Mouse (Mus musculus) spleen, postnatal 10 days (tissue): ENCODE measurements around the gene Ifi203.
"Not testable (repeated sequence)": the region's sequence is repeated elsewhere in the genome, so short reads cannot be mapped to it uniquely, and the experiment has no call there.

ENCODE experiments used
- DNase-seq, 2 experiments: peaks; one replicate each; pipeline ENCODE4 v3.0.0; 2021 to 2022; ENCODE audit warnings: low spot score in 2 of 2

Ifi203 gene

GRCm38 (mm10) chr1:173941924-173942779 is at the start of gene Ifi203, which contains the start of gene Mndal:
TSS of gene Ifi203 (minus strand) at chr1:173942672.
TSS of gene Mndal (minus strand) at chr1:173942491.
- DNase-seq: not testable (repeated sequence)

GRCm38 (mm10) chr1:173982694-173983305 is 40.3 kb upstream of the Ifi203 start, which contains the start of gene Ifi202b:
TSS of gene Ifi202b (minus strand) at chr1:173982744.
- DNase-seq: not testable (repeated sequence)

GRCm38 (mm10) chr1:173981038-173981437 is 38.6 kb upstream of the Ifi203 start:
- not testable (repeated sequence) for DNase-seq

GRCm38 (mm10) chr1:173977622-173978021 is 35.1 kb upstream of the Ifi203 start:
- DNase-seq: no peak

GRCm38 (mm10) chr1:173973111-173973510 is 30.6 kb upstream of the Ifi203 start:
- no peak for DNase-seq

- not testable (repeated sequence) for DNase-seq
These were observed 19.0 kb upstream of the Ifi203 start for GRCm38 (mm10) chr1:173961491-173961890.

- DNase-seq: not testable (repeated sequence)
These were observed 17.5 kb upstream of the Ifi203 start for GRCm38 (mm10) chr1:173959998-173960397.

GRCm38 (mm10) chr1:173955839-173956527 is 13.5 kb upstream of the Ifi203 start:
- not testable (repeated sequence) for DNase-seq

GRCm38 (mm10) chr1:173955071-173955796 is 12.8 kb upstream of the Ifi203 start:
- no peak for DNase-seq

- no peak for DNase-seq
These were observed 11.1 kb upstream of the Ifi203 start for GRCm38 (mm10) chr1:173953563-173953962.

GRCm38 (mm10) chr1:173949044-173949443 is 6.6 kb upstream of the Ifi203 start:
- DNase-seq: not testable (repeated sequence)

GRCm38 (mm10) chr1:173942780-173943066 is 251 bp upstream of the Ifi203 start:
- DNase-seq: not testable (repeated sequence)

- not testable (repeated sequence) for DNase-seq
These were observed 950 bp downstream of the Ifi203 start for GRCm38 (mm10) chr1:173941522-173941921.

- DNase-seq: not testable (repeated sequence)
These were observed 23.2 kb downstream of the Ifi203 start for GRCm38 (mm10) chr1:173919279-173919678.

GRCm38 (mm10) chr1:173914559-173914958 is 27.9 kb downstream of the Ifi203 start:
- DNase-seq: no peak

GRCm38 (mm10) chr1:173913256-173913791 is 29.1 kb downstream of the Ifi203 start:
- DNase-seq: not testable (repeated sequence)

- DNase-seq: not testable (repeated sequence)
These were observed 29.8 kb downstream of the Ifi203 start, which contains the start of gene Ifi211 for GRCm38 (mm10) chr1:173912548-173913255. TSS of gene Ifi211 (minus strand) at chr1:173913046.

GRCm38 (mm10) chr1:173911808-173912464 is 30.5 kb downstream of the Ifi203 start:
- no peak for DNase-seq

- DNase-seq: not testable (repeated sequence)
These were observed 34.1 kb downstream of the Ifi203 start for GRCm38 (mm10) chr1:173908390-173908789.

GRCm38 (mm10) chr1:173905885-173906284 is 36.6 kb downstream of the Ifi203 start:
- not testable (repeated sequence) for DNase-seq
